Mouse (Mus musculus) myocyte (in vitro differentiated cells): ENCODE measurements around the gene Kyat1. TPM values are rescaled to one million over a fixed set of nuclear protein-coding genes. Genes with fewer than 3 reads are reported as not detected.

ENCODE experiments used
- H3K27me3 ChIP-seq: one replicate; pipeline ENCODE4 v1.6.1; 2011; ENCODE audit not compliant: control insufficient read depth, insufficient read depth, insufficient read length
- H3K36me3 ChIP-seq: one replicate; pipeline ENCODE4 v1.6.1; 2011; ENCODE audit not compliant: control insufficient read depth, insufficient read depth
- H3K4me2 ChIP-seq: one replicate; pipeline ENCODE4 v1.6.1; 2011; ENCODE audit warnings: low read depth, control low read depth
- H3K4me3 ChIP-seq: one replicate; pipeline ENCODE4 v1.5.1; 2011; ENCODE audit warnings: mild to moderate bottlenecking, control low read depth, moderate library complexity
- H3K79me2 ChIP-seq: one replicate; pipeline ENCODE4 v1.6.1; 2011; ENCODE audit not compliant: control insufficient read depth, insufficient read depth
- H3ac ChIP-seq: one replicate; pipeline ENCODE4 v1.6.1; 2011; ENCODE audit not compliant: control insufficient read depth, insufficient read length
- CEBPB ChIP-seq: IDR thresholded peaks from 2 replicates; pipeline ENCODE4 v1.6.1; 2011; ENCODE audit warnings: mild to moderate bottlenecking, moderate library complexity; ENCODE audit not compliant: poor library complexity, insufficient read depth, severe bottlenecking
- E2F4 ChIP-seq: IDR thresholded peaks from one replicate; pipeline ENCODE4 v1.6.1; 2011; ENCODE audit warnings: mild to moderate bottlenecking, control low read depth, moderate library complexity; ENCODE audit not compliant: insufficient read depth
- MAX ChIP-seq: IDR thresholded peaks from one replicate; pipeline ENCODE4 v1.6.1; 2011; ENCODE audit warnings: low read depth, mild to moderate bottlenecking, control low read depth
- MYOD1 ChIP-seq, 3 experiments: IDR thresholded peaks; one replicate each; pipeline ENCODE4 v1.6.1; 2011; ENCODE audit warnings: control low read depth in 2 of 3, low read depth in 2 of 3, mild to moderate bottlenecking in 2 of 3, moderate library complexity in 1 of 3; ENCODE audit not compliant: insufficient read length in 2 of 3, control insufficient read depth in 1 of 3
- MYOG ChIP-seq, 3 experiments: IDR thresholded peaks; one replicate each; pipeline ENCODE4 v1.6.1; 2011; ENCODE audit warnings: control low read depth in 2 of 3, low read depth in 2 of 3, mild to moderate bottlenecking in 2 of 3; ENCODE audit not compliant: insufficient read length in 2 of 3, control insufficient read depth in 1 of 3, insufficient read depth in 1 of 3
- POLR2A ChIP-seq: IDR thresholded peaks from one replicate; pipeline ENCODE4 v1.6.1; 2011; ENCODE audit warnings: low read depth, mild to moderate bottlenecking, control low read depth, moderate library complexity; ENCODE audit not compliant: insufficient read length
- POLR2AphosphoS2 ChIP-seq: IDR thresholded peaks from one replicate; pipeline ENCODE4 v1.6.1; 2011; ENCODE audit warnings: low read depth, control low read depth; ENCODE audit not compliant: insufficient read length
- REST ChIP-seq: IDR thresholded peaks from one replicate; pipeline ENCODE4 v1.6.1; 2011; ENCODE audit warnings: mild to moderate bottlenecking, control low read depth, moderate library complexity; ENCODE audit not compliant: insufficient read depth, insufficient read length
- SRF ChIP-seq: IDR thresholded peaks from one replicate; pipeline ENCODE4 v1.6.1; 2011; ENCODE audit warnings: low read depth; ENCODE audit not compliant: control insufficient read depth, insufficient read length
- TCF12 ChIP-seq: IDR thresholded peaks from one replicate; pipeline ENCODE4 v1.6.1; 2011; ENCODE audit warnings: mild to moderate bottlenecking, control low read depth; ENCODE audit not compliant: poor library complexity, insufficient read depth, severe bottlenecking
- TCF3 ChIP-seq: IDR thresholded peaks from one replicate; pipeline ENCODE4 v1.6.1; 2011; ENCODE audit warnings: low read depth, control low read depth; ENCODE audit not compliant: insufficient read length
- USF1 ChIP-seq: IDR thresholded peaks from one replicate; pipeline ENCODE4 v1.6.1; 2011; ENCODE audit warnings: low read depth, mild to moderate bottlenecking, control low read depth, moderate library complexity
- polyA plus RNA-seq: library from polyadenylated mRNA; unstranded; fragments of >200 nt; fragmentation: generic; extraction: Trizol; gene quantifications from one replicate; pipeline ENCODE4 v1.2.1, GENCODE M21; 2012; ENCODE audit warnings: missing spikeins

Gene Kyat1
- polyA plus RNA-seq, 1 experiment = 11.3 TPM

DNA sequence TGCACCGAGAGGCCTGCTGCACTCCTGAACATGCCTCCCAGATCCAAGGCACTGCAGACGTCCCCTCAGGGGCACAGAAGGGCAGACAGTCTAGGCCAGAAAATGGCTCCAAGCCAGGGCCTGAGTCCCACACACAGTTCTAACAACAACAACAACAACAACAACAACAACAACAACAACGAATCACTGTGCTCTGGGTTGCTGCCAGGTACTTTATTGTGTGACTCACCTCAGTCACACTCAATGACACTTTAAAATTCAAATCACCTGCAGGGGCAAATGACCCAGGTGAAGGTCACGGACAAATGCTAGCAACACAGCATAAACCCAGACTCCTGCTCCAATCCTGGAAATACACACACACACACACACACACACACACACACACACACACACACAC is 7.6 kb downstream of the Kyat1 start:
- H3K4me2 ChIP-seq = no peak overlapping the region
- H3K79me2 ChIP-seq = no peaks in the 10 kb centered on the region
- no peak overlapping the region for H3ac ChIP-seq
- no peaks in the 10 kb centered on the region for H3K36me3 ChIP-seq
- no peaks in the 10 kb centered on the region for H3K27me3 ChIP-seq
- no peak for TF ChIP-seq REST
- no peak for TF ChIP-seq USF1
- no peak for TF ChIP-seq TCF3
- no peak for TF ChIP-seq MYOG (IDR thresholded peaks at IDR 0.05; ENCODE audit: control insufficient read depth in 1 of 3, insufficient read depth in 1 of 3, insufficient read length in 2 of 3, low read depth in 2 of 3)
- no peak for TF ChIP-seq POLR2AphosphoS2
- no peak for TF ChIP-seq TCF12
- no peak for TF ChIP-seq CEBPB
- TF ChIP-seq MYOD1 (IDR thresholded peaks at IDR 0.05; ENCODE audit: control insufficient read depth in 1 of 3, insufficient read length in 2 of 3, low read depth in 2 of 3) = no peak
- TF ChIP-seq POLR2A = no peak
- TF ChIP-seq MAX = no peak
- no peak for TF ChIP-seq SRF
- no peak for TF ChIP-seq E2F4
- no peak overlapping the region for H3K4me3 ChIP-seq

DNA sequence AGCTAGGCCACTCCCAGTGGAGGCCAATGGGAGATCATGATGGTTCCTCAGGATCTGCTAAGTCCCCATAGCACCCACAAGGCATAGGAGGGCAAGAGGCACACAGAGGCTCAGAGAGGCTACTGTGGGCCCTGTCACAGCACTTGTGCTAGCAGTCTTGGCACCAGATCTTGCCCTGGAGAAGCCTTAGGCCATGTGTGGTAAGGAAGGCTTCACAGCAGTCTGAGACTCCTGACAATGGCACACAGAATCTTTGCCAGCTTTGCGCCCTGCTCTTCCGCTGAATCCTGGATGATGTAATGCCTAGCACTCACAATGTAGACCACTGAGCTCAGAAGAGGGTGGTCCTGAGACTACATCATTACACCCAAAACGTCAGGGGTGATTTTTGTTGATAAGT is 11.0 kb downstream of the Kyat1 start:
- TF ChIP-seq USF1 = no peak
- TF ChIP-seq TCF3 = no peak
- TF ChIP-seq E2F4 = no peak
- TF ChIP-seq MYOD1 (IDR thresholded peaks at IDR 0.05; ENCODE audit: control insufficient read depth in 1 of 3, insufficient read length in 2 of 3, low read depth in 2 of 3) = no peak
- TF ChIP-seq TCF12 = no peak
- no peak for TF ChIP-seq MYOG (IDR thresholded peaks at IDR 0.05; ENCODE audit: control insufficient read depth in 1 of 3, insufficient read depth in 1 of 3, insufficient read length in 2 of 3, low read depth in 2 of 3)
- TF ChIP-seq CEBPB = no peak
- TF ChIP-seq REST = no peak
- no peak for TF ChIP-seq SRF
- no peak for TF ChIP-seq POLR2A
- no peak for TF ChIP-seq POLR2AphosphoS2
- TF ChIP-seq MAX = no peak
- H3K79me2 ChIP-seq = no peaks in the 10 kb centered on the region
- H3ac ChIP-seq = no peak overlapping the region
- H3K4me2 ChIP-seq = no peak overlapping the region
- H3K36me3 ChIP-seq = no peaks in the 10 kb centered on the region
- no peaks in the 10 kb centered on the region for H3K27me3 ChIP-seq
- no peak overlapping the region for H3K4me3 ChIP-seq

DNA sequence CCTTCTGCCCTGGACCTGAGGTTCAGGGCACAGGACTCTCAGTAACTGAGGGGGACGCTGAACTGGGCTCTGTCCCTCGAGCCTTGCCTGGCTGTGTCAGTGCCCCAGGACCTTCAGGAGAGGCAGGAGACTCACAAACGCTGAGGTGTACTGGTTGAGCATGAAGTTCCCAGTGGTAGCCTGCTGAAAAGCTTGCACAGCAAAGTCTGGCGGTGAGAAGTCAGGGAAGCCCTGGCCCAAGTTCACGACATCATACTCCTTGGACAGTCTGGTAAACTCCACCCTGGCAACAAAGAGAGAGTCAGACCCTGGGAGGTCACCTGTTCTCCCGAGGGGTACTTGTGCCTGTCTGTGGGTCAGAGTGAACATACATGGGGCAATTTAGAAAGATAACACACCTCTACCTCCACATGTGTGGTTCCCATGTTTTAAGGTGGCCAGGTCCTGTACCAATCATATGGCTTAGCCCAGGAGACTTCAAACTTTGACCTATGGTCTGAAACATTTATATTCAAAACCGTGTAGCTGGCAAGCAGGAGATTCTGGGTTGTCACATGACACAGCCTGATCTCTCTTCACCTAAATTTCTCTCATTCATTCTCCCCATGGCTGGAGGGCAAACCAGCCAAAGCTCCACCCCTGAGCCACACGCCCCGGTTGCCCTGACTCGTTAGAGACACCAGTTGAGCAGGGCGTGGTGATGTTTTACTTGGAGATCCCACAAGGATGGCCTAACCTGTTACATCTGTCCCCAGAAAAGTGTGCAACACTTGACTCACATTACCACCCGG is 13.7 kb downstream of the Kyat1 start:
- Histone ChIP-seq H3K36me3 (no peaks in the 10 kb centered on the region), H3K4me2 (no peak overlapping the region), H3K27me3 (no peaks in the 10 kb centered on the region), H3ac (no peak overlapping the region), H3K4me3 (no peak overlapping the region), H3K79me2 (no peaks in the 10 kb centered on the region)
- TF ChIP-seq MYOD1 (IDR thresholded peaks at IDR 0.05; ENCODE audit: control insufficient read depth in 1 of 3, insufficient read length in 2 of 3, low read depth in 2 of 3) = no peak
- no peak for TF ChIP-seq MYOG (IDR thresholded peaks at IDR 0.05; ENCODE audit: control insufficient read depth in 1 of 3, insufficient read depth in 1 of 3, insufficient read length in 2 of 3, low read depth in 2 of 3)
- no peak for TF ChIP-seq USF1
- no peak for TF ChIP-seq POLR2A
- TF ChIP-seq TCF12 = no peak
- TF ChIP-seq E2F4 = no peak
- no peak for TF ChIP-seq CEBPB
- TF ChIP-seq REST = no peak
- no peak for TF ChIP-seq SRF
- TF ChIP-seq MAX = no peak
- TF ChIP-seq TCF3 = no peak
- TF ChIP-seq POLR2AphosphoS2 = no peak

DNA sequence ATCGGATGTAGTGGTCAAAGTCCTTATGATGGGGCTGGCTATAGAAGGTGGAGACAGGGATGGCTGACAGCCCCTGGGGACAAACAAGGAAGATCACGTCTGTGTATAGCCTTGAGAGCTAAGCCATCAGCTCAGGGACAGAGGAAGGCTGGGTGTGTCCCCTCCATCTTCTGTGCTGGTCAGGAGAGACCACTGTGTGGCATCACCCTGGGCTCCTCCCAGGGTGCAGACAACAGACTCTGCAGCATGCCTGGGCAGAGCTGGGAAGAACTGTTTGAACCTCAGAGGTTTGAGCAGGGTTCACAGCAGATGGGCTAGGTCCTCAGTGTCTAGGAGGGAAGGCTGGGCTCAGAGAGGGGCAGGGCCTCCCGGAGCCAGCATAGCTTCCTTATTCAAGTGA is 20.0 kb downstream of the Kyat1 start:
- Histone ChIP-seq H3ac (no peak overlapping the region), H3K4me3 (no peak overlapping the region), H3K36me3 (no peaks in the 10 kb centered on the region), H3K79me2 (no peaks in the 10 kb centered on the region), H3K4me2 (no peak overlapping the region), H3K27me3 (no peaks in the 10 kb centered on the region)
- no peak for TF ChIP-seq USF1
- TF ChIP-seq POLR2A = no peak
- TF ChIP-seq SRF = no peak
- no peak for TF ChIP-seq CEBPB
- TF ChIP-seq TCF12 = no peak
- TF ChIP-seq REST = no peak
- TF ChIP-seq E2F4 = no peak
- TF ChIP-seq MYOD1 (IDR thresholded peaks at IDR 0.05; ENCODE audit: control insufficient read depth in 1 of 3, insufficient read length in 2 of 3, low read depth in 2 of 3) = no peak
- TF ChIP-seq POLR2AphosphoS2 = no peak
